Mouse (Mus musculus) forelimb bud, embryonic 11.5 days (tissue): ENCODE measurements at regions not wholly inside any gene's neighbourhood (a gene's known extent, or its start where the extent isn't known, plus 50 kb on each side); places are given as distances from the start of the nearest gene placed in this dataset.
A peak's percentile ranks its signal among the peaks of the same experiment; 100 is the strongest.

Experiments used
- DNase-seq: peaks from one replicate; pipeline ENCODE4 v3.0.0-alpha.2; 2012; ENCODE audit warnings: low read depth, low spot score

- DNase-seq = no peak
Observed at GRCm38 (mm10) chr4:137160526-137160925, 111.9 kb upstream of the Zbtb40 start.

GRCm38 (mm10) chr4:137158201-137158600 lies 109.6 kb upstream of the Zbtb40 start:
- no peak for DNase-seq

- DNase-seq = no peak
Observed at GRCm38 (mm10) chr4:137156441-137157105, 108.0 kb upstream of the Zbtb40 start.

GRCm38 (mm10) chr4:137148756-137149155 lies 100.2 kb upstream of the Zbtb40 start:
- DNase-seq = no peak

- no peak for DNase-seq
Observed at GRCm38 (mm10) chr4:137147795-137148194, 99.2 kb upstream of the Zbtb40 start.

- DNase-seq = no peak
Observed at GRCm38 (mm10) chr4:137146326-137146725, 97.7 kb upstream of the Zbtb40 start.

- peak; percentile 28 for DNase-seq
Observed at GRCm38 (mm10) chr4:137142316-137142715, 93.7 kb upstream of the Zbtb40 start.

- DNase-seq = no peak
Observed at GRCm38 (mm10) chr4:137139051-137139705, 90.6 kb upstream of the Zbtb40 start.

GRCm38 (mm10) chr4:137138127-137138526 lies 89.5 kb upstream of the Zbtb40 start:
- no peak for DNase-seq

GRCm38 (mm10) chr4:137136313-137136712 lies 87.7 kb upstream of the Zbtb40 start:
- DNase-seq = no peak

- no peak for DNase-seq
Observed at GRCm38 (mm10) chr4:137135792-137136191, 87.2 kb upstream of the Zbtb40 start.

GRCm38 (mm10) chr4:137134553-137134952 lies 86.0 kb upstream of the Zbtb40 start:
- no peak for DNase-seq

- DNase-seq = no peak
Observed at GRCm38 (mm10) chr4:137133789-137134188, 85.2 kb upstream of the Zbtb40 start.

GRCm38 (mm10) chr4:137130619-137131212 lies 82.1 kb upstream of the Zbtb40 start:
- DNase-seq = no peak

- DNase-seq = peak; percentile 58
Observed at GRCm38 (mm10) chr4:137128152-137128551, 79.6 kb upstream of the Zbtb40 start.

GRCm38 (mm10) chr4:137121684-137122083 lies 73.1 kb upstream of the Zbtb40 start:
- DNase-seq = no peak

GRCm38 (mm10) chr4:137120597-137120996 lies 72.0 kb upstream of the Zbtb40 start:
- no peak for DNase-seq

- DNase-seq = peak; percentile 40
Observed at GRCm38 (mm10) chr4:137118332-137118715, 69.7 kb upstream of the Zbtb40 start.

- peak; percentile 76 for DNase-seq
Observed at GRCm38 (mm10) chr4:137117471-137118331, 69.1 kb upstream of the Zbtb40 start.

- no peak for DNase-seq
Observed at GRCm38 (mm10) chr4:137115062-137115461, 66.5 kb upstream of the Zbtb40 start.

- DNase-seq = no peak
Observed at GRCm38 (mm10) chr4:137110276-137110675, 61.7 kb upstream of the Zbtb40 start.

- peak; percentile 67 for DNase-seq
Observed at GRCm38 (mm10) chr4:137104447-137105044, 55.9 kb upstream of the Zbtb40 start.
